Mouse (Mus musculus): ENCODE measurements around the gene Il34.

Il34 gene

GRCm38 (mm10) chr8:110816990-110817389 is 11.3 kb upstream of the Il34 start:
- CTCF ChIA-PET = interaction anchor here in 3 of 4 experiments (0.6 to 2.0 kb wide), 4 partner anchors 35 to 106 kb away, joined by 3 to 10 read pairs (median 4); no protein-coding TSS in a partner anchor
- POLR2A ChIA-PET = interaction anchor here (0.5 to 15.2 kb wide), 31 partner anchors 10 to 239 kb away, joined by 3 to 299 read pairs (median 5); partner anchors contain the start of genes Cog4 (in 3 of the 4), Sf3b3 (in 3 of the 4), Il34 (in 2 of the 4) and Ddx19b (in 1 of the 4)

DNA sequence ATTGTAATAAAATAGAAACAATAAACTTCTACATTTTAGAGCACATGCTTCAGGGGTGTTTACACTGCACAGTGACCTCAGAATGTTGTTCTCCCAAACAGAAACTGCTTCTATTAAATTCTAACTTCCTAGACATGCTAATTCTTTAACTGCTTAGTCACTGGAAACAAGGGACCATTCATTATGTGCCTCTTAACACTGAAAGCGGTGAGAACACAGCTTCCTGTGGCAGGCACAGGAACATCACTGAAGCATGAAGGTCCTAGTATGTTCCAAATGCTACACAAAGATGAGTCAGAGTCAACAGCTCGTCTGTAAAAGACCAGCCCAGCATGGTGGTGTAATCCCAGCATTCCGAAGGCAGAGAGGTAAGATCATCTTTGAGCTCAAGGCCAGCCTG is 9.6 kb upstream of the Il34 start:
- POLR2A ChIA-PET = interaction anchor here in 3 of 4 experiments (0.6 to 15.2 kb wide), 13 partner anchors 9 to 218 kb away, joined by 3 to 299 read pairs (median 9); partner anchors contain the start of genes Cog4 (in 2 of the 3), Sf3b3 (in 2 of the 3), Il34 (in 1 of the 3) and St3gal2 (in 1 of the 3)

GRCm38 (mm10) chr8:110813081-110813812 is 7.5 kb upstream of the Il34 start:
- ChIA-PET POLR2A (interaction anchor here (0.9 to 15.2 kb wide), 19 partner anchors 7 to 229 kb away, joined by 3 to 299 read pairs (median 4); partner anchors contain the start of genes Cog4 (in 3 of the 4), Sf3b3 (in 3 of the 4) and Il34 (in 1 of the 4)), CTCF (no interaction called here)

More for the DNA sequence above, 9.6 kb upstream of the Il34 start:
- CTCF ChIA-PET = interaction anchor here in 2 of 4 experiments (0.6 to 1.0 kb wide), 2 partner anchors 10 to 66 kb away, joined by 3 read pairs; no protein-coding TSS in a partner anchor

- POLR2A ChIA-PET = interaction anchor here in 2 of 4 experiments (0.8 to 15.2 kb wide), 18 partner anchors 5 to 221 kb away, joined by 3 to 299 read pairs (median 6); partner anchors contain the start of genes Cog4 (in 2 of the 2), Sf3b3 (in 2 of the 2) and Il34 (in 1 of the 2)
- CTCF ChIA-PET = interaction anchor here in 1 of 4 experiments (1.2 kb wide), 1 partner anchor 86 kb away, joined by 3 read pairs; no protein-coding TSS in a partner anchor
Measured at GRCm38 (mm10) chr8:110812349-110813080, 6.8 kb upstream of the Il34 start.

- POLR2A ChIA-PET = interaction anchor here in 3 of 4 experiments (0.6 to 15.2 kb wide), 15 partner anchors 6 to 1054 kb away, joined by 3 to 299 read pairs (median 6); partner anchors contain the start of genes Cog4 (in 2 of the 3) and Sf3b3 (in 2 of the 3)
- CTCF ChIA-PET = interaction anchor here in 1 of 4 experiments (1.2 kb wide), 1 partner anchor 85 kb away, joined by 3 read pairs; no protein-coding TSS in a partner anchor
Measured at GRCm38 (mm10) chr8:110811793-110812192, 6.1 kb upstream of the Il34 start.

- ChIA-PET CTCF (no interaction called here), POLR2A (interaction anchor here in 3 of 4 experiments (0.6 to 15.2 kb wide), 21 partner anchors 6 to 1053 kb away, joined by 3 to 299 read pairs (median 6); partner anchors contain the start of genes Cog4 (in 2 of the 3) and Sf3b3 (in 2 of the 3))
Measured at GRCm38 (mm10) chr8:110811116-110811515, 5.4 kb upstream of the Il34 start.

DNA sequence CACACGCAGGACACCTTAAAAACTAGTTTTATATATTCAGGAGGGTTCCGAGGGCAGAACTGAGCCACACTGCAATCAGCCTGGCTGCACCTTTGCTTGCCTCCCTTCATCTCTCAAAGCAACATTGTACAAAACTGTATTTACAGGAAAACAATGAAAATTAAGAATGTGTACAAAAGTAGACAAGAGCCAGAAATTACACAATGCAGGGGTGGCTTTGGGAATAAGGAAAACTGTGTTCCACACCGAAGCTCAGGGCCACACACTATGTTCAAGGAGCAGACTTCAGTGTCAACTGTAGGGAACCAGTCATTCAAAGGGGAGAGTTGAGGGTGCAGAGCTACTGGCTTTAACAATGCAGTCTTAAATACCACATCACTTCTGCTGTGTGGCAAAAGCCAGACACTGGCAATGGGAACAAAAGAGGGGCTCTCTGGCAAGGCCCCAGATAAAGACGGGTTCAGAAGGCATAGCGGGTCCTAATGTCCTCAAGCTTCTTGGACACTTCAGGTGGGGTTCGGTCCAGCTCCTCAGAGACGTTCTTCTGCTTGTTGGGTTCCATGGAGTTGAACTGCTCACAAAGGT is 4.8 kb upstream of the Il34 start:
- CTCF ChIA-PET = interaction anchor here in 1 of 4 experiments (1.0 kb wide), 1 partner anchor 57 kb away, joined by 3 read pairs; no protein-coding TSS in a partner anchor
- POLR2A ChIA-PET = interaction anchor here in 2 of 4 experiments (0.6 to 15.2 kb wide), 22 partner anchors 7 to 224 kb away, joined by 3 to 299 read pairs (median 4); partner anchors contain the start of genes Cog4 (in 1 of the 2) and Sf3b3 (in 1 of the 2)

GRCm38 (mm10) chr8:110809831-110810230 is 4.1 kb upstream of the Il34 start:
- CTCF ChIA-PET = interaction anchor here in 1 of 4 experiments (1.0 kb wide), 2 partner anchors 56 to 60 kb away, joined by 3 to 4 read pairs; no protein-coding TSS in a partner anchor
- POLR2A ChIA-PET = interaction anchor here in 2 of 4 experiments (1.0 to 12.0 kb wide), 21 partner anchors 8 to 245 kb away, joined by 3 to 129 read pairs (median 5); partner anchors contain the start of genes Cog4 (in 1 of the 2) and Sf3b3 (in 1 of the 2)

DNA sequence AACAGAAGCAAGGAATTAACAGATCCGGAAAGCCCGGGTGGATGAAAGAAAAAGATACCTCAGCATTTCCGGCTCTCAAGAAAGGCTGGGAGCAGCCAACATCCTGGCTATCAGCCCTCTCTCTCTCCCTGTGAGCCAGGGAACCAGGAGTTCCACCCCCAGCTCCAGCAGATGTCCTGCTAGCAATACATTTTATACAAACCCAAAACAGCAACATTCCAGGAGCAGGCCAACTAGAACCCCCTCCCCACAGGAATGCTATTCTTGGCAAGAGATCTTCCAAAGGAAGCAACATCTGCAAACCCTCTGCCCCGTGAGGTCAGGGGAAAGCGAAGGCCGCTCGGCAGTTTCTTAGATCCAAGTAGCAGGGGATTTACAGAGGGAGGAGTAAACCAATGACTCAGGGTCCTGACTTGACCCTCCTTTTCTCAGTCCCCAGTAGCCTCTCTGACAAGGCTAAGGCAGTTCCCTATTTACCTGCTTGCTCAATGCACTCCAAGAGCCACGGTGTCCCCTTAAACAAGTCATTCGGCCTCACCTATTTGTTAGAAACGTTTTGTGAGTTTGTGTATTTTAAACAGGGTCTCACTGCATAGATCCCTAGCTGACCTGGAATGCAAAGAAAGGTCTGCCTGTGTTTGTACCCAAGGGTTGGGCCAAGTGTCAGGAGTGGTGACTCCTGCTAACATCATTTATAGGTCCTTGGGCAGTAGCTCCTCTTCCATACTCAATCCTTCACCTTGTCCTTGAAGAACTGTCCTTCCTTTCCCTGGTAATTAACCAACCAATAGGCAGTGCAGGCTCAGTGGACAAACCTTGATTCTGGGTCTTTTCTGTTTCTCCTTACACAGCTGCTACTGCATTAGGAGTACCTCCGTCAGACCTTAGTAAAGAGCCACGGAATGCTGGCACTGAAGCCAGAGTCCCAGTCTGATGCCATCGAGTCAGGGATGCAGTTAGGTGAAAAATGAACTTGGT is 3.1 kb upstream of the Il34 start:
- ChIA-PET POLR2A (interaction anchor here (0.7 to 12.0 kb wide), 35 partner anchors 9 to 247 kb away, joined by 3 to 129 read pairs (median 4); partner anchors contain the start of genes Cog4 (in 1 of the 4), Ddx19b (in 1 of the 4), Exosc6 (in 1 of the 4) and Sf3b3 (in 1 of the 4)), CTCF (interaction anchor here in 1 of 4 experiments (0.9 to 1.0 kb wide), 2 partner anchors 59 to 82 kb away, joined by 3 to 4 read pairs; no protein-coding TSS in a partner anchor)

GRCm38 (mm10) chr8:110806146-110806545 is 422 bp upstream of the Il34 start:
- CTCF ChIA-PET = interaction anchor here in 3 of 4 experiments (0.6 to 1.8 kb wide), 6 partner anchors 56 to 494 kb away, joined by 3 to 10 read pairs (median 6); partner anchors contain the start of genes Exosc6 (in 1 of the 3) and Rfwd3 (in 1 of the 3)
- POLR2A ChIA-PET = interaction anchor here (0.6 to 12.0 kb wide), 41 partner anchors 8 to 284 kb away, joined by 3 to 129 read pairs (median 4); partner anchors contain the start of genes Cog4 (in 2 of the 4), Sf3b3 (in 2 of the 4) and Aars (in 1 of the 4)

DNA sequence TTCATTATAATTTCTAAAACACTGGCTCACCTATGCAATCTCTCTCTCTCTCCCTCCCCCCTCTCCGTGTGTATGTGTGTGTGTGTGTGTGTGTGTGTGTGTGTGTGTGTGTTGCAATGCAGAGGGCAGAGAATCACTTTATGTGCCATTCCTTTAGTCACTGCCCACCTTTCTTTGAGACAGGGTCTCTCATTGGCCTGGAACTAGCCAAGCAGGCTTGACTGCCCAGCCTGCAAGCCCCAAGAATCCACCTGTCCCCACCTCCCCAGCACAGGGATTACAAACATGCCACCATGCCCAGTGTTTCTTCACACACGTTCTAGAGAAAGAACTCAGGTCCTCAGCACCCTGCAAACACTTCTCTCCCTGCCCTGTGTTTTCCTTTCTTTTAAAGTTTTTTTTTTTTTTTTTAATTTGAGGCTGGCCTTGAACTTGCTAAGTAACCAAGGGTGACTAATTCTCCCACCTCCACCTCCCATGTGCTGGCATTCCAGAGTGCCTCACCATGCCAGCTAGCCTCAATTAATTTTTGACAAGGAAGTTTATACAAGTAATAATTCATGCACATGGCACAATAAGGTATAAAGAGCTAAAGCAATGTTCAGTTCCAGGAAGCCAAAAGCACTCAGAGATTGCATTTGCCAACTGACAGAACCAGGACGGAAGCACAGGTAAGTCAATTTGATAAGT is 754 bp downstream of the Il34 start:
- CTCF ChIA-PET = interaction anchor here (0.5 to 1.8 kb wide), 16 partner anchors 11 to 909 kb away, joined by 3 to 9 read pairs (median 3); partner anchors contain the start of gene Exosc6 (in 1 of the 4)
- POLR2A ChIA-PET = interaction anchor here (0.5 to 12.0 kb wide), 44 partner anchors 7 to 405 kb away, joined by 3 to 129 read pairs (median 5); partner anchors contain the start of genes Sf3b3 (in 3 of the 4), Cog4 (in 2 of the 4), Aars (in 1 of the 4) and Ddx19a (in 1 of the 4)

GRCm38 (mm10) chr8:110803856-110804255 is 1.9 kb downstream of the Il34 start:
- ChIA-PET CTCF (no interaction called here), POLR2A (interaction anchor here in 1 of 4 experiments (0.7 to 12.0 kb wide), 4 partner anchors 10 to 48 kb away, joined by 3 to 129 read pairs (median 6); no protein-coding TSS in a partner anchor)

DNA sequence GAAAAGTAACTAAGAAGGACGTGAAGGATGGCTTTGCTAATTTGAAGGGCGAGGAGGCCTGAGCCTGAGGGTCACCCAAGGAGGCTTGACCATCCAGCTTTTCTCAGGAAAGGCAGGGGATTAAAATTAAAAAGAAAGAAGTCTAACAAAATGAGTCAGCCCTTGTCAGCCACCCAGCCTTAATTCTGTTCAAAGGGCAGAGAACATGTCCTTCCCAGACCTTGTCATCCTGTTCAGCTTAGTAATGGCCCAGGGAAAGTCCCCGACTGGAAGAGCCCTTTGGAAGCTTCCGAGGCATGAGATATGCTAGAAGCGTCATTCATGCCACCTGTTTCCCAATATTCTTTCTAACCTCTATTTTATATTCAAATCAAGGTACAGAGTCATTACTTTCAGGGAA is 2.7 kb downstream of the Il34 start:
- ChIA-PET POLR2A (interaction anchor here in 1 of 4 experiments (1.4 to 12.0 kb wide), 3 partner anchors 10 to 48 kb away, joined by 4 to 129 read pairs (median 7); no protein-coding TSS in a partner anchor), CTCF (interaction anchor here in 1 of 4 experiments (0.6 kb wide), 1 partner anchor 92 kb away, joined by 4 read pairs; no protein-coding TSS in a partner anchor)

DNA sequence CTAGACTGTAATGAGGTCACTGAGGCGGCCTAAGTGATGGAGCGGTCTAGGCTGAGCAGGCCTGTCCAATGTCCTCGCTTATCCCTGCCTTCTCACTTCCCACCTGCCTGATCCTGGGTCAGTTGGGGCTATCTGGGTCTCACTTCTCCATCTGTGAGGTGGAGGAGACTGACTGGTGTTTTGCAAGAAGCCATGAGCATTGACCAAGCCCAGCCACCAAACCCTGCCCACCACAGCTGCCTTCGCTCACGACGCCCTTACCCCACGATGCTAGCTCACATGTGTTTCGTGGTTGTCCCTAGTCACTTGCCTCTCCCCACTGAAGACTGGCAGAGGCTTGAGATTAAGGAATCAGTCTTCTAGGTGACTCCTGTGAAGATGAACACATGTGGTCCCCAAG is 8.6 kb downstream of the Il34 start:
- POLR2A ChIA-PET = interaction anchor here in 1 of 4 experiments (0.9 kb wide), 1 partner anchor 9 kb away, joined by 3 read pairs; the partner anchor contains the start of gene Il34
- CTCF ChIA-PET = no interaction called here

All from embryonic stem cell, embryonic (primary cell).